Mouse (Mus musculus): ENCODE results near the gene Gucd1. TPM values are rescaled to one million over a fixed set of nuclear protein-coding genes. Genes with fewer than 3 reads are reported as not detected.
"Not testable (repeated sequence)": the region's sequence is repeated elsewhere in the genome, so short reads cannot be mapped to it uniquely, and the experiment has no call there.

Gucd1 gene
- polyA plus RNA-seq, 1 experiment from 2014 or later: 21.1 TPM

GRCm38 (mm10) chr10:75414925-75415324 is 102.8 kb downstream of the Gucd1 start:
- H3K36me3 ChIP-seq (ENCODE audit: poor library complexity, severe bottlenecking): no peaks in the 10 kb centered on the region
- no peak overlapping the region for H3K9ac ChIP-seq
- no peak overlapping the region for H3K4me3 ChIP-seq
- ATAC-seq: no peak
- no peaks in the 10 kb centered on the region for H3K9me3 ChIP-seq (replicated peaks)
- WGBS: 87% methylated on average over 7 of the region's 7 CpGs
- H3K4me1 ChIP-seq: peaks cover 20% of the 10 kb centered on the region
- no peak overlapping the region for H3K27ac ChIP-seq
- no peaks in the 10 kb centered on the region for H3K27me3 ChIP-seq
- H3K4me2 ChIP-seq: no peak overlapping the region

- Histone ChIP-seq H3K27ac (no peak overlapping the region), H3K4me1 (peaks cover 20% of the 10 kb centered on the region), H3K27me3 (no peaks in the 10 kb centered on the region), H3K9ac (no peak overlapping the region), H3K4me2 (peak overlapping the region; percentile 40), H3K36me3 (ENCODE audit: poor library complexity, severe bottlenecking) (no peaks in the 10 kb centered on the region), H3K9me3 (replicated peaks) (no peaks in the 10 kb centered on the region), H3K4me3 (no peak overlapping the region)
- WGBS: 50% methylated on average over 27 of the region's 27 CpGs
- ATAC-seq: 0 out of 2 replicates have a peak, but pooled peaks have one; percentile 19
Measured at GRCm38 (mm10) chr10:75412114-75413103, 105.4 kb downstream of the Gucd1 start.

- H3K27me3 ChIP-seq; H3K9ac ChIP-seq; H3K9me3 ChIP-seq (replicated peaks); H3K4me2 ChIP-seq; H3K36me3 ChIP-seq (ENCODE audit: poor library complexity, severe bottlenecking); H3K4me3 ChIP-seq: not testable (repeated sequence)
- H3K27ac ChIP-seq: peak overlapping the region; percentile 59
- 33% methylated on average over 10 of the region's 10 CpGs for WGBS
- ATAC-seq: peak; percentile 70; the same call in 1 of the 2 replicates
- peaks cover 20% of the 10 kb centered on the region for H3K4me1 ChIP-seq
Measured at GRCm38 (mm10) chr10:75411343-75412113, 106.2 kb downstream of the Gucd1 start.

GRCm38 (mm10) chr10:75407741-75408140 is 110.0 kb downstream of the Gucd1 start:
- no peak overlapping the region for H3K4me2 ChIP-seq
- H3K27me3 ChIP-seq: no peaks in the 10 kb centered on the region
- H3K4me3 ChIP-seq: no peak overlapping the region
- no peaks in the 10 kb centered on the region for H3K9me3 ChIP-seq (replicated peaks)
- no peak overlapping the region for H3K27ac ChIP-seq
- ATAC-seq: no peak
- no peak overlapping the region for H3K9ac ChIP-seq
- H3K4me1 ChIP-seq: peaks cover 15% of the 10 kb centered on the region
- 86% methylated on average over 4 of the region's 4 CpGs for WGBS
- no peaks in the 10 kb centered on the region for H3K36me3 ChIP-seq (ENCODE audit: poor library complexity, severe bottlenecking)

- Histone ChIP-seq H3K4me3 (no peak overlapping the region), H3K4me2 (no peak overlapping the region), H3K4me1 (peaks cover 8% of the 10 kb centered on the region), H3K27ac (no peak overlapping the region), H3K27me3 (no peaks in the 10 kb centered on the region), H3K9me3 (replicated peaks) (no peaks in the 10 kb centered on the region), H3K9ac (no peak overlapping the region), H3K36me3 (ENCODE audit: poor library complexity, severe bottlenecking) (no peaks in the 10 kb centered on the region)
- ATAC-seq: no peak
- 48% methylated on average over 13 of the region's 13 CpGs for WGBS
Measured at GRCm38 (mm10) chr10:75406755-75407154, 111.0 kb downstream of the Gucd1 start.

GRCm38 (mm10) chr10:75405916-75406315 is 111.9 kb downstream of the Gucd1 start:
- Histone ChIP-seq H3K9ac (no peak overlapping the region), H3K4me1 (peaks cover 3% of the 10 kb centered on the region), H3K27ac (no peak overlapping the region), H3K36me3 (ENCODE audit: poor library complexity, severe bottlenecking) (no peaks in the 10 kb centered on the region), H3K27me3 (no peaks in the 10 kb centered on the region), H3K4me3 (no peak overlapping the region), H3K4me2 (no peak overlapping the region), H3K9me3 (replicated peaks) (no peaks in the 10 kb centered on the region)
- WGBS: 88% methylated on average over 8 of the region's 8 CpGs
- ATAC-seq: no peak

GRCm38 (mm10) chr10:75400958-75401357 is 116.8 kb downstream of the Gucd1 start, which contains the start of gene Upb1:
TSS of gene Upb1 (plus strand) at chr10:75401115.
- 88% methylated on average over 4 of the region's 4 CpGs for WGBS
- H3K27me3 ChIP-seq: no peaks in the 10 kb centered on the region
- 0 out of 2 replicates have a peak, but pooled peaks cover 4% of the 10 kb centered on the region for H3K4me1 ChIP-seq
- no peaks in the 10 kb centered on the region for H3K9me3 ChIP-seq (replicated peaks)
- ATAC-seq: no peak
- H3K9ac ChIP-seq: no peak within 1 kb of the TSS
- no peak within 1 kb of the TSS for H3K4me3 ChIP-seq
- no peaks in the 10 kb centered on the region for H3K36me3 ChIP-seq (ENCODE audit: poor library complexity, severe bottlenecking)
- H3K4me2 ChIP-seq: no peak within 1 kb of the TSS
- no peak within 1 kb of the TSS for H3K27ac ChIP-seq

GRCm38 (mm10) chr10:75396966-75397365 is 120.8 kb downstream of the Gucd1 start:
- Histone ChIP-seq H3K27me3 (no peaks in the 10 kb centered on the region), H3K4me2 (no peak overlapping the region), H3K27ac (no peak overlapping the region), H3K36me3 (ENCODE audit: poor library complexity, severe bottlenecking) (no peaks in the 10 kb centered on the region), H3K9me3 (replicated peaks) (no peaks in the 10 kb centered on the region), H3K4me1 (0 out of 2 replicates have a peak, but pooled peaks cover 4% of the 10 kb centered on the region), H3K4me3 (no peak overlapping the region), H3K9ac (no peak overlapping the region)
- WGBS: 42% methylated on average over 14 of the region's 14 CpGs
- no peak for ATAC-seq

GRCm38 (mm10) chr10:75394796-75395195 is 123.0 kb downstream of the Gucd1 start:
- Histone ChIP-seq H3K4me2 (no peak overlapping the region), H3K9ac (no peak overlapping the region), H3K9me3 (replicated peaks) (no peaks in the 10 kb centered on the region), H3K27me3 (no peaks in the 10 kb centered on the region), H3K27ac (no peak overlapping the region), H3K4me3 (no peak overlapping the region), H3K36me3 (ENCODE audit: poor library complexity, severe bottlenecking) (no peaks in the 10 kb centered on the region), H3K4me1 (0 out of 2 replicates have a peak, but pooled peaks cover 4% of the 10 kb centered on the region)
- 90% methylated on average over 8 of the region's 8 CpGs for WGBS
- ATAC-seq: no peak

- Histone ChIP-seq H3K9me3 (replicated peaks) (0 out of 2 replicates have a peak, but pooled peaks cover 4% of the 10 kb centered on the region), H3K4me2 (no peak overlapping the region), H3K4me1 (no peaks in the 10 kb centered on the region), H3K9ac (no peak overlapping the region), H3K4me3 (no peak overlapping the region), H3K27ac (no peak overlapping the region), H3K36me3 (ENCODE audit: poor library complexity, severe bottlenecking) (no peaks in the 10 kb centered on the region), H3K27me3 (no peaks in the 10 kb centered on the region)
- 93% methylated on average over 4 of the region's 4 CpGs for WGBS
- ATAC-seq: no peak
Measured at GRCm38 (mm10) chr10:75390832-75391231, 126.9 kb downstream of the Gucd1 start.

GRCm38 (mm10) chr10:75390156-75390555 is 127.6 kb downstream of the Gucd1 start:
- no peak for ATAC-seq
- H3K9ac ChIP-seq: no peak overlapping the region
- H3K4me2 ChIP-seq: no peak overlapping the region
- no peaks in the 10 kb centered on the region for H3K4me1 ChIP-seq
- WGBS: 89% methylated on average over 2 of the region's 2 CpGs
- no peaks in the 10 kb centered on the region for H3K27me3 ChIP-seq
- no peak overlapping the region for H3K27ac ChIP-seq
- H3K36me3 ChIP-seq (ENCODE audit: poor library complexity, severe bottlenecking): no peaks in the 10 kb centered on the region
- 0 out of 2 replicates have a peak, but pooled peaks cover 4% of the 10 kb centered on the region for H3K9me3 ChIP-seq (replicated peaks)
- H3K4me3 ChIP-seq: no peak overlapping the region

- H3K4me3 ChIP-seq: no peak overlapping the region
- H3K9me3 ChIP-seq (replicated peaks): no peaks in the 10 kb centered on the region
- H3K4me1 ChIP-seq: no peaks in the 10 kb centered on the region
- ATAC-seq: no peak
- H3K36me3 ChIP-seq (ENCODE audit: poor library complexity, severe bottlenecking): no peaks in the 10 kb centered on the region
- H3K4me2 ChIP-seq: no peak overlapping the region
- no peak overlapping the region for H3K27ac ChIP-seq
- no peak overlapping the region for H3K9ac ChIP-seq
- 89% methylated on average over 10 of the region's 10 CpGs for WGBS
- H3K27me3 ChIP-seq: no peaks in the 10 kb centered on the region
Measured at GRCm38 (mm10) chr10:75378688-75379087, 139.1 kb downstream of the Gucd1 start.

Measured in forebrain, embryonic 13.5 days (tissue).